Mouse (Mus musculus): ENCODE measurements at regions not wholly inside any gene's neighbourhood (a gene's known extent, or its start where the extent isn't known, plus 50 kb on each side); places are given as distances from the start of the nearest gene placed in this dataset.
A peak's percentile ranks its signal among the peaks of the same experiment; 100 is the strongest.

GRCm38 (mm10) chr16:86544121-86544520 is 642.5 kb upstream of the Adamts5 start:
- no peak for DNase-seq (ENCODE audit: low spot score in 2 of 2)

GRCm38 (mm10) chr16:86536479-86536878 is 634.9 kb upstream of the Adamts5 start:
- DNase-seq (ENCODE audit: low spot score in 2 of 2): no peak

GRCm38 (mm10) chr16:86524135-86524534 is 622.5 kb upstream of the Adamts5 start:
- DNase-seq (ENCODE audit: low spot score in 2 of 2): no peak

GRCm38 (mm10) chr16:86516935-86517334 is 615.3 kb upstream of the Adamts5 start:
- DNase-seq (ENCODE audit: low spot score in 2 of 2): no peak

GRCm38 (mm10) chr16:86516144-86516543 is 614.5 kb upstream of the Adamts5 start:
- no peak for DNase-seq (ENCODE audit: low spot score in 2 of 2)

- DNase-seq (ENCODE audit: low spot score in 2 of 2): no peak
These were observed 599.7 kb upstream of the Adamts5 start for GRCm38 (mm10) chr16:86501074-86501952.

GRCm38 (mm10) chr16:86475145-86475544 is 573.5 kb upstream of the Adamts5 start:
- DNase-seq (ENCODE audit: low spot score in 2 of 2): no peak

- no peak for DNase-seq (ENCODE audit: low spot score in 2 of 2)
These were observed 571.6 kb upstream of the Adamts5 start for GRCm38 (mm10) chr16:86473059-86473740.

GRCm38 (mm10) chr16:86461073-86461472 is 559.4 kb upstream of the Adamts5 start:
- no peak for DNase-seq (ENCODE audit: low spot score in 2 of 2)

GRCm38 (mm10) chr16:86456649-86457048 is 555.0 kb upstream of the Adamts5 start:
- no peak for DNase-seq (ENCODE audit: low spot score in 2 of 2)

- no peak for DNase-seq (ENCODE audit: low spot score in 2 of 2)
These were observed 553.2 kb upstream of the Adamts5 start for GRCm38 (mm10) chr16:86454810-86455209.

- no peak for DNase-seq (ENCODE audit: low spot score in 2 of 2)
These were observed 552.4 kb upstream of the Adamts5 start for GRCm38 (mm10) chr16:86454031-86454430.

- no peak for DNase-seq (ENCODE audit: low spot score in 2 of 2)
These were observed 547.0 kb upstream of the Adamts5 start for GRCm38 (mm10) chr16:86448478-86449160.

GRCm38 (mm10) chr16:86419458-86419857 is 517.8 kb upstream of the Adamts5 start:
- DNase-seq (ENCODE audit: low spot score in 2 of 2): peak; percentile 27 to 76

- DNase-seq (ENCODE audit: low spot score in 2 of 2): no peak
These were observed 502.7 kb upstream of the Adamts5 start for GRCm38 (mm10) chr16:86404309-86404708.

GRCm38 (mm10) chr16:86401381-86401780 is 499.8 kb upstream of the Adamts5 start:
- DNase-seq (ENCODE audit: low spot score in 2 of 2): no peak

- DNase-seq (ENCODE audit: low spot score in 2 of 2): no peak
These were observed 497.7 kb upstream of the Adamts5 start for GRCm38 (mm10) chr16:86399288-86399687.

- DNase-seq (ENCODE audit: low spot score in 2 of 2): no peak
These were observed 495.9 kb upstream of the Adamts5 start for GRCm38 (mm10) chr16:86397521-86397920.

GRCm38 (mm10) chr16:86389063-86389723 is 487.6 kb upstream of the Adamts5 start:
- no peak for DNase-seq (ENCODE audit: low spot score in 2 of 2)

GRCm38 (mm10) chr16:86388128-86388527 is 486.5 kb upstream of the Adamts5 start:
- no peak for DNase-seq (ENCODE audit: low spot score in 2 of 2)

GRCm38 (mm10) chr16:86377991-86378390 is 476.4 kb upstream of the Adamts5 start:
- DNase-seq (ENCODE audit: low spot score in 2 of 2): no peak

- no peak for DNase-seq (ENCODE audit: low spot score in 2 of 2)
These were observed 470.0 kb upstream of the Adamts5 start for GRCm38 (mm10) chr16:86371652-86372051.

Data from frontal cortex, postnatal 14 days (tissue).